Mouse (Mus musculus): ENCODE data around the gene Cbs. TPM values are rescaled to one million over a fixed set of nuclear protein-coding genes. Genes with fewer than 3 reads are reported as not detected.
"Not testable (repeated sequence)": the region's sequence is repeated elsewhere in the genome, so short reads cannot be mapped to it uniquely, and the experiment has no call there.

Gene Cbs
- total RNA-seq, 1 experiment from 2014 or later = not detected

GRCm38 (mm10) chr17:31609173-31609572 is 27.9 kb downstream of the Cbs start:
- not testable (repeated sequence) for ATAC-seq (replicated peaks in 1 of 2; ENCODE audit: insufficient read depth in 1 of 2, low FRiP score in 2 of 2, low TSS enrichment in 1 of 2, low read depth in 1 of 2, poor library complexity in 2 of 2, severe bottlenecking in 2 of 2)

DNA sequence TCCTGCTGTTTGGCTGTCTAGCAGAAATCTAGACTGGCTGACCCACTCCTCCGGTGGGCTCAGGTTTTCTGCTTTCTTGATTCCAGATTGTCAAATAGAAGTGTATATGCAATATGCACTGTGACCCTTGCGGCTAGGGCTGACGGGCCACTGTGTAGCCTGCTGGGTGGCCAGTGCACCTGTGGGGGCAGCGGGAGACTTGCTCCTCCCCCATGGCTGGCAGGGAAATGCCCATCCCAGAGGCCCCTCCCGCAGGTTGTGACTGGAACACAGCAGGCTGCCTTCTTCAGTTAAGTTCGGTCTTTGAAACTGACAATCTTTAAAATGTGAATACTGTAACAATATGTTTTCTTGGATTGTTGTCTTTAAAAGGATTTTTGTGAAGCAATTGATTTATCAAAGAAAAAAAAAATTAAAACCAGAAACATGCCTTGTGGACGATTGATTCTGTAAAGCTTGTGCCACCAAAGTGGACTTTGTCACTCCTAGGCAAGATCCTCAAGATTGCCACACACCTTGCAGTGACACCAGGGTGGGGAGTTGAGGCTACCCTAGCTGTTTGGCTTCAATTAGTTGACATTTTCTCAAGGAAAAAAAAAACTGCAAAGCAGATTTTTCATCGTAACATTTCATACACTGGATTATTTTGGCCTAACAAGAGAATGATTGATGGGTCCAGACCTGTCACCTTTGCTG is 29.6 kb downstream of the Cbs start:
- no peak for ATAC-seq (replicated peaks in 1 of 2; ENCODE audit: insufficient read depth in 1 of 2, low FRiP score in 2 of 2, low TSS enrichment in 1 of 2, low read depth in 1 of 2, poor library complexity in 2 of 2, severe bottlenecking in 2 of 2)

GRCm38 (mm10) chr17:31606424-31606823 is 30.6 kb downstream of the Cbs start:
- no peak for ATAC-seq (replicated peaks in 1 of 2; ENCODE audit: insufficient read depth in 1 of 2, low FRiP score in 2 of 2, low TSS enrichment in 1 of 2, low read depth in 1 of 2, poor library complexity in 2 of 2, severe bottlenecking in 2 of 2)

DNA sequence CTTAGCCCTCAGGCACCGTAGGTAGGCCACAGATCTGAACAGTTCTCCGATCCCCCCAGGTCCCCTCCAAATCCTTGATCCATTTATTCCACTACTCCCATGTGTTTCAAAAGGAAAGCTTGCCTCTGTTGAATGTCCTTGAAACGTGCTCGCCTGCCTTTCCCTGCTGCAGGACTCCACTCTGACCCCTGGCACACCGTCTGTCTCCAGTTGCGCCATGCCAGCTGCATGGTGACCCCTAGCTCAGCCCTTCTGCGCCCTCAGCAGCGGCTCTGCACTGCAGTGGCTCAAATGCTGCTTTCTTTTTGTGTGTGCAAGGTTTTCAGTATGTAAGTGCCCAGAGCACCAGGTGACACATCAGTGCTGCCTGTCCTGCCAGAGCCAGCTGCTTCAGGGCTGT is 38.4 kb downstream of the Cbs start:
- no peak for ATAC-seq (replicated peaks in 1 of 2; ENCODE audit: insufficient read depth in 1 of 2, low FRiP score in 2 of 2, low TSS enrichment in 1 of 2, low read depth in 1 of 2, poor library complexity in 2 of 2, severe bottlenecking in 2 of 2)

DNA sequence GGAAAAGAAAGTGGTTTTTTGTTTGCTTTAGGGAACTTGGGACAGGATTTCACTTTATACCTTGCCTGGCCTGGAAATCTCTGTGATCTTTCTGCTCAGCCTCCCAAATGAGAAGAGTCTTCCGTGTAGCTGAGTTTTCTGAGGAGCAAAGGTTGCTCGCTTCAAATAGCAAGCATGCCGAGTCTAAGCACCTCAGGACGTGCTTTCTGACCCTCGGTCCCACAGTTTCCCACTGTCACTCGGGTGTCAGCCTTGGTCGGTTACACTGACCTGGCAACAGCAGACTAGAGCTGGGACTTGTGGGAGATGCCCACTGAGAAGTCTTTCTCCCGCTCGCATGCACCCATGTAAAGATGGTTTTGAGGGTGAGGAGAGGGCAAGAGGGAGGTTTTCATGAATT is 39.1 kb downstream of the Cbs start:
- ATAC-seq (replicated peaks in 1 of 2; ENCODE audit: insufficient read depth in 1 of 2, low FRiP score in 2 of 2, low TSS enrichment in 1 of 2, low read depth in 1 of 2, poor library complexity in 2 of 2, severe bottlenecking in 2 of 2) = no peak

- ATAC-seq (replicated peaks in 1 of 2; ENCODE audit: insufficient read depth in 1 of 2, low FRiP score in 2 of 2, low TSS enrichment in 1 of 2, low read depth in 1 of 2, poor library complexity in 2 of 2, severe bottlenecking in 2 of 2) = no peak
Measured at GRCm38 (mm10) chr17:31595077-31595476, 42.0 kb downstream of the Cbs start.

GRCm38 (mm10) chr17:31594590-31594989 is 42.4 kb downstream of the Cbs start:
- peak; percentile 37 to 77; a peak in 2 of 4 replicates for ATAC-seq (replicated peaks in 1 of 2; ENCODE audit: insufficient read depth in 1 of 2, low FRiP score in 2 of 2, low TSS enrichment in 1 of 2, low read depth in 1 of 2, poor library complexity in 2 of 2, severe bottlenecking in 2 of 2)

DNA sequence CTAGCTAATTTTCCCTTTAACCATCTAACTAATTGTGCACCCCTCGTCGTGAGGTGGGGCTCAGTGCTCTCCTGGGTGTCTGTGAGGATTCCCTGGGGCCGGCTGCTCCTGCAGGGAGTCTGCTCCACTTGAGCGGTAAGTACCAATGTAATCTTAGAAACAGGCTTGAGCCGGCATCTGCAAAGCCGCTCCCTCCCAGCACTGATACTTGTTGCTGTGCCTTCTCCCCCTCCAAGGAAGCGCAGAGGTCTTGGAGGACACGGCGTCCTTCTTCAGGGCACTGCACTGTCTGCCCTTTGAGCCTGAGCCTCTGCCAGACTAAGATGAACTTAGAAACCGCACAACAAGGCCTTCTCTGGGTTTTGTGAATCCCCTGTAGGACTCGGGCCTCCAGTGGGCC is 46.2 kb downstream of the Cbs start:
- ATAC-seq (replicated peaks in 1 of 2; ENCODE audit: insufficient read depth in 1 of 2, low FRiP score in 2 of 2, low TSS enrichment in 1 of 2, low read depth in 1 of 2, poor library complexity in 2 of 2, severe bottlenecking in 2 of 2) = no peak

DNA sequence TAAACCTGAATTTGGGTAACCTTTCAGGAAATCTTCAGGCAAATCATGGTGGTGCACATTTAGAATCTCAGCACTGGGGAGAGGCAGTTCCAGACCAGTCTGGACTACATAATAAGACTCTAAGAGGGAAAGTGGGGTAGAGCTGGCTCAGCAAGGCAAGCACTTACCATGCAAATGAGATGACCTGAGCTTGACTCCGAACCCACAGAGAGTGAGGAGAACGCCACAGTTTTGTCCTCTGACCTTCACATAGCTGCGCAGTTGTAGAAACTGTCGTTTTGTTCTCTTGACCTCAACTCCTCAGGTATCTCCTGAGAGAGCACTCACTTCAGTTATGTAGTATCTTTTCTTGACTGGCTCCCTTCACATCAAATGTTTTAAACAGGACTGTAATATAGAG is 48.3 kb downstream of the Cbs start:
- ATAC-seq (replicated peaks in 1 of 2; ENCODE audit: insufficient read depth in 1 of 2, low FRiP score in 2 of 2, low TSS enrichment in 1 of 2, low read depth in 1 of 2, poor library complexity in 2 of 2, severe bottlenecking in 2 of 2) = no peak

DNA sequence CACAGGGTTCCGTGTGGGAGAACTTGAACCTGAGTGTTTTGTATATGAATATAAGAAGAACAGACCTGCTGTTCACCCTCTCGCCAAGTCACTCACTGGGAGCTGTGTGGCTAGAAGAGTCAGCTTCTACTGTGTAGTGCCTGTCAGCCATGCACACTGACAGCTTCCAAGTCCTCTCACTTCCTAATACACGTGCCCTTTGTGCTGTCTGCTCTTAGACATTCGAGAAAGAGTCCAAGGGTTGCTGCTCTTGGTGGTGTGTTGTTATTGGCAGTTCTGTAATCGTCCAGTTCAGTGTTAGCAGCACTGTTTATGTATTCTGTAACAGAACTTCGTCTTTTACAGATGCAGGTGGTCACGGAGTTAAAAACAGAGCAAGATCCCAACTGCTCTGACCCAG is 48.9 kb downstream of the Cbs start:
- no peak for ATAC-seq (replicated peaks in 1 of 2; ENCODE audit: insufficient read depth in 1 of 2, low FRiP score in 2 of 2, low TSS enrichment in 1 of 2, low read depth in 1 of 2, poor library complexity in 2 of 2, severe bottlenecking in 2 of 2)

GRCm38 (mm10) chr17:31583781-31584180 is 53.3 kb downstream of the Cbs start:
- ATAC-seq (replicated peaks in 1 of 2; ENCODE audit: insufficient read depth in 1 of 2, low FRiP score in 2 of 2, low TSS enrichment in 1 of 2, low read depth in 1 of 2, poor library complexity in 2 of 2, severe bottlenecking in 2 of 2) = no peak

GRCm38 (mm10) chr17:31583185-31583584 is 53.9 kb downstream of the Cbs start:
- ATAC-seq (replicated peaks in 1 of 2; ENCODE audit: insufficient read depth in 1 of 2, low FRiP score in 2 of 2, low TSS enrichment in 1 of 2, low read depth in 1 of 2, poor library complexity in 2 of 2, severe bottlenecking in 2 of 2) = no peak

- ATAC-seq (replicated peaks in 1 of 2; ENCODE audit: insufficient read depth in 1 of 2, low FRiP score in 2 of 2, low TSS enrichment in 1 of 2, low read depth in 1 of 2, poor library complexity in 2 of 2, severe bottlenecking in 2 of 2) = no peak
Measured at GRCm38 (mm10) chr17:31580344-31580743, 56.7 kb downstream of the Cbs start.

GRCm38 (mm10) chr17:31576394-31577175 is 60.5 kb downstream of the Cbs start:
- no peak for ATAC-seq (replicated peaks in 1 of 2; ENCODE audit: insufficient read depth in 1 of 2, low FRiP score in 2 of 2, low TSS enrichment in 1 of 2, low read depth in 1 of 2, poor library complexity in 2 of 2, severe bottlenecking in 2 of 2)

DNA sequence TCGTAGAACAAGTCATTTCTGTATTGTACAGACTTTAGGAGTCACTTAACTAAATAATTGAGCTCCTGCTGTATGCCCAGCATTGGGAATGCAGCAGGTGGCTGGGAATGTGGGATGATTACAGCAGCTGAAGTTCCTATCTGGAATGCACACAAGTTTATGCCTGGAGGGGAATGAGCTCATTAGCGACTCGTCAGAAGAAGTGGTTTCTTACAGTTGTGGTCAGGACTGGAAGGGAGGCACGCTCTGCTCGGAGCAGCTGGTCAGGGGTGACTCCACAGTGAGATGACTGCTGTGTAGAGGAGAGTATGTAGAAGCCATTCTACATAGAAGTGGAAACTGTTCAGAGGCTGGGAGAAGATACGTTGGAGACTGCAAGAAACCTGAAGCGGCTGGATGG is 62.4 kb downstream of the Cbs start:
- ATAC-seq (replicated peaks in 1 of 2; ENCODE audit: insufficient read depth in 1 of 2, low FRiP score in 2 of 2, low TSS enrichment in 1 of 2, low read depth in 1 of 2, poor library complexity in 2 of 2, severe bottlenecking in 2 of 2) = no peak

DNA sequence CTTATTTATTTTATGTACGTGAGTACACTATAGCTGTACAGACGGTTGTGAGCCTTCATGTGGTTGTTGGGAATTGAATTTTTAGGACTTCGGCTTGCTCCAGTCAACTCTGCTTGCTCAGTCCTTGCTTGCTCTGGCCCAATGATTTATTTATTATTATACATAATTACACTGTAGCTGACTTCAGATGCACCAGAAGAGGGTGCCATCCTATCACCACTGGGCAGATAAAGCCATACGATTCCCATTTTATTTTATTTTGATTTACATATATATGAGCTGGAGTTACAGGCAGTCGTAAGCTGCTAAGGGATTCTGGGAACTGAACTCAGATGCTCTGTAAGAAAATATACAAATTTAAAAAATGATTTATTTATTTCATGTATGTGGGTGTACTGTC is 65.3 kb downstream of the Cbs start:
- ATAC-seq (replicated peaks in 1 of 2; ENCODE audit: insufficient read depth in 1 of 2, low FRiP score in 2 of 2, low TSS enrichment in 1 of 2, low read depth in 1 of 2, poor library complexity in 2 of 2, severe bottlenecking in 2 of 2) = no peak

GRCm38 (mm10) chr17:31570321-31570925 is 66.6 kb downstream of the Cbs start:
- ATAC-seq (replicated peaks in 1 of 2; ENCODE audit: insufficient read depth in 1 of 2, low FRiP score in 2 of 2, low TSS enrichment in 1 of 2, low read depth in 1 of 2, poor library complexity in 2 of 2, severe bottlenecking in 2 of 2) = 0 out of 4 replicates have a peak, but pooled peaks have one; percentile 40 to 49

- ATAC-seq (replicated peaks in 1 of 2; ENCODE audit: insufficient read depth in 1 of 2, low FRiP score in 2 of 2, low TSS enrichment in 1 of 2, low read depth in 1 of 2, poor library complexity in 2 of 2, severe bottlenecking in 2 of 2) = no peak
Measured at GRCm38 (mm10) chr17:31569756-31570155, 67.3 kb downstream of the Cbs start.
